Mouse (Mus musculus): ENCODE measurements around the gene Tmem207. TPM values are rescaled to one million over a fixed set of nuclear protein-coding genes. Genes with fewer than 3 reads are reported as not detected.

Tmem207 gene
- total and polyA plus RNA-seq, 3 experiments: 0.16 TPM; not detected in 2

- H3K4me1 ChIP-seq (ENCODE audit: insufficient read depth, low read depth, low read length): no peaks in the 10 kb centered on the region
- ATAC-seq (ENCODE audit: extremely low read depth, insufficient number of reproducible peaks, low FRiP score, poor library complexity, severe bottlenecking): no peak
- H3K9me3 ChIP-seq (replicated peaks): no peaks in the 10 kb centered on the region
- no peak overlapping the region for H3K4me3 ChIP-seq (ENCODE audit: low read depth, low read length)
- H3K36me3 ChIP-seq (replicated peaks): no peaks in the 10 kb centered on the region
- no peak for DNase-seq (ENCODE audit: low spot score)
- no peak for TF ChIP-seq CTCF (IDR thresholded peaks at IDR 0.05; ENCODE audit: low read depth, low read length)
- no peaks in the 10 kb centered on the region for H3K27me3 ChIP-seq (ENCODE audit: insufficient read depth, low read length)
Observed at GRCm38 (mm10) chr16:26471254-26471653, 55.3 kb downstream of the Tmem207 start.

- Histone ChIP-seq H3K36me3 (replicated peaks) (no peaks in the 10 kb centered on the region), H3K4me3 (ENCODE audit: low read depth, low read length) (no peak overlapping the region), H3K27me3 (ENCODE audit: insufficient read depth, low read length) (no peaks in the 10 kb centered on the region), H3K9me3 (replicated peaks) (peaks cover 2% of the 10 kb centered on the region), H3K4me1 (ENCODE audit: insufficient read depth, low read depth, low read length) (no peaks in the 10 kb centered on the region)
- no peak for ATAC-seq (ENCODE audit: extremely low read depth, insufficient number of reproducible peaks, low FRiP score, poor library complexity, severe bottlenecking)
- DNase-seq (ENCODE audit: low spot score): no peak
- no peak for TF ChIP-seq POLR2AphosphoS5 (IDR thresholded peaks at IDR 0.05; ENCODE audit: insufficient replicate concordance, low read depth, low read length)
- TF ChIP-seq CTCF (IDR thresholded peaks at IDR 0.05; ENCODE audit: low read depth, low read length): no peak
- no peak for TF ChIP-seq GATA1 (IDR thresholded peaks at IDR 0.05; ENCODE audit: borderline replicate concordance, low read length)
- no peak for TF ChIP-seq TAL1 (conservative IDR thresholded peaks at IDR 0.05; ENCODE audit: low read depth, low read length)
- no peak for TF ChIP-seq GATA2 (IDR thresholded peaks at IDR 0.05; ENCODE audit: borderline replicate concordance, low read depth, low read length)
Observed at GRCm38 (mm10) chr16:26466535-26466934, 60.0 kb downstream of the Tmem207 start.

GRCm38 (mm10) chr16:26462835-26463234 is 63.7 kb downstream of the Tmem207 start, which contains the start of gene Cldn16:
Cldn16 (plus strand) TSS chr16:26463135.
- H3K4me3 ChIP-seq (ENCODE audit: low read depth, low read length): no peak within 1 kb of the TSS
- DNase-seq (ENCODE audit: low spot score) (no peak), ATAC-seq (ENCODE audit: extremely low read depth, insufficient number of reproducible peaks, low FRiP score, poor library complexity, severe bottlenecking) (no peak)
- no peaks in the 10 kb centered on the region for H3K27me3 ChIP-seq (ENCODE audit: insufficient read depth, low read length)
- no peaks in the 10 kb centered on the region for H3K4me1 ChIP-seq (ENCODE audit: insufficient read depth, low read depth, low read length)
- no peaks in the 10 kb centered on the region for H3K36me3 ChIP-seq (replicated peaks)
- TF ChIP-seq GATA2 (IDR thresholded peaks at IDR 0.05; ENCODE audit: borderline replicate concordance, low read depth, low read length): no peak
- TF ChIP-seq CTCF (IDR thresholded peaks at IDR 0.05; ENCODE audit: low read depth, low read length): no peak
- no peak for TF ChIP-seq TAL1 (conservative IDR thresholded peaks at IDR 0.05; ENCODE audit: low read depth, low read length)
- no peak for TF ChIP-seq POLR2AphosphoS5 (IDR thresholded peaks at IDR 0.05; ENCODE audit: insufficient replicate concordance, low read depth, low read length)
- TF ChIP-seq GATA1 (IDR thresholded peaks at IDR 0.05; ENCODE audit: borderline replicate concordance, low read length): no peak
- peaks cover 2% of the 10 kb centered on the region for H3K9me3 ChIP-seq (replicated peaks)

- Histone ChIP-seq H3K9me3 (replicated peaks) (no peaks in the 10 kb centered on the region), H3K36me3 (replicated peaks) (no peaks in the 10 kb centered on the region), H3K4me3 (ENCODE audit: low read depth, low read length) (no peak overlapping the region), H3K27me3 (ENCODE audit: insufficient read depth, low read length) (no peaks in the 10 kb centered on the region), H3K4me1 (ENCODE audit: insufficient read depth, low read depth, low read length) (no peaks in the 10 kb centered on the region)
- no peak for TF ChIP-seq GATA1 (IDR thresholded peaks at IDR 0.05; ENCODE audit: borderline replicate concordance, low read length)
- TF ChIP-seq CTCF (IDR thresholded peaks at IDR 0.05; ENCODE audit: low read depth, low read length): no peak
- TF ChIP-seq GATA2 (IDR thresholded peaks at IDR 0.05; ENCODE audit: borderline replicate concordance, low read depth, low read length): no peak
- TF ChIP-seq TAL1 (conservative IDR thresholded peaks at IDR 0.05; ENCODE audit: low read depth, low read length): no peak
- TF ChIP-seq POLR2AphosphoS5 (IDR thresholded peaks at IDR 0.05; ENCODE audit: insufficient replicate concordance, low read depth, low read length): no peak
- DNase-seq (ENCODE audit: low spot score): no peak
- ATAC-seq (ENCODE audit: extremely low read depth, insufficient number of reproducible peaks, low FRiP score, poor library complexity, severe bottlenecking): no peak
Observed at GRCm38 (mm10) chr16:26456182-26456581, 70.4 kb downstream of the Tmem207 start.

GRCm38 (mm10) chr16:26454163-26454562 is 72.4 kb downstream of the Tmem207 start:
- Histone ChIP-seq H3K4me3 (ENCODE audit: low read depth, low read length) (no peak overlapping the region), H3K36me3 (replicated peaks) (no peaks in the 10 kb centered on the region), H3K27me3 (ENCODE audit: insufficient read depth, low read length) (no peaks in the 10 kb centered on the region), H3K4me1 (ENCODE audit: insufficient read depth, low read depth, low read length) (no peaks in the 10 kb centered on the region), H3K9me3 (replicated peaks) (no peaks in the 10 kb centered on the region)
- DNase-seq (ENCODE audit: low spot score) (no peak), ATAC-seq (ENCODE audit: extremely low read depth, insufficient number of reproducible peaks, low FRiP score, poor library complexity, severe bottlenecking) (no peak)
- TF ChIP-seq TAL1 (conservative IDR thresholded peaks at IDR 0.05; ENCODE audit: low read depth, low read length): no peak

Other genes starting within 250 kb of the Tmem207 start
- not detected in 2 replicates for gene Cldn1, start 154.9 kb downstream of the Tmem207 start, total RNA-seq (2014; fragmentation: Nextera tagmentation)
- 0.06 and 0.11 TPM in 2 replicates for gene Cldn1, start 154.9 kb downstream of the Tmem207 start, total RNA-seq (2017)
- gene Cldn1, start 154.9 kb downstream of the Tmem207 start, polyA plus RNA-seq (2012): not detected in 2 replicates
- gene Cldn16, start 63.6 kb downstream of the Tmem207 start, total RNA-seq (2014; fragmentation: Nextera tagmentation): not detected in 2 replicates
- not detected in 2 replicates for gene Cldn16, start 63.6 kb downstream of the Tmem207 start, total RNA-seq (2017)
- gene Cldn16, start 63.6 kb downstream of the Tmem207 start, polyA plus RNA-seq (2012): not detected in 2 replicates
- 8.1 and 13.0 TPM in 2 replicates for gene Il1rap, start 54.9 kb upstream of the Tmem207 start, total RNA-seq (2014; fragmentation: Nextera tagmentation)
- 6.0 and 6.4 TPM in 2 replicates for gene Il1rap, start 54.9 kb upstream of the Tmem207 start, total RNA-seq (2017)
- gene Il1rap, start 54.9 kb upstream of the Tmem207 start, polyA plus RNA-seq (2012): 0.43 and 0.44 TPM in 2 replicates